ENCODE assay signal across 8 mouse cellular contexts in the genomic region with DNA sequence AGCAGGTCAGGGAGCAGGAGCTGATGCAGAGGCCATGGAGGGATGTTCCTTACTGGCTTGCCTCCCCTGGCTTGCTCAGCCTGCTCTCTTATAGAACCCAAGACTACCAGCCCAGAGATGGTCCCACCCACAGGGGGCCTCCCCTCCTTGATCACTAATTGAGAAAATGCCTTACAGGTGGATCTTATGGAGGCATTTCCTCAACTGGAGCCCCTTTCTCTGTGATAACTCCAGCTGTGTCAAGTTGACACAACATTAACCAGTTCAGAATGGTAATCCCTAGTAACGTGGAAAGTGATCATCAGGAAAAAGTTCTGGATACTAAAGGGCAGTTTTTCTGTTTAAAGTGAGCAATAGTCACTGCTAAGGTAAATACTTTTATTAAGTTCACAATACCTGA. TPM values are rescaled to one million over a fixed set of nuclear protein-coding genes. Genes with fewer than 3 reads are reported as not detected.
DNase-seq lines count a peak whose midpoint lies in the region; ATAC-seq and TF ChIP-seq lines count a peak whose summit lies in the region.
"Not testable (repeated sequence)": the region's sequence is repeated elsewhere in the genome, so short reads cannot be mapped to it uniquely, and the experiment has no call there.

Gene Clip4 (plus strand): TSS at position 301 of the 400 bp plus-strand sequence.

- ATAC-seq in embryonic facial prominence, embryonic 15.5 days (ENCODE audit: insufficient number of reproducible peaks, low FRiP score, low TSS enrichment, low read depth); heart, embryonic 12.5 days (ENCODE audit: insufficient number of reproducible peaks, low FRiP score); stomach, postnatal 0 days (ENCODE audit: low FRiP score, low TSS enrichment): not testable (repeated sequence)

- H3K4me1 ChIP-seq in embryonic facial prominence, embryonic 15.5 days; heart, embryonic 12.5 days (replicated peaks); lung, adult 2 months (ENCODE audit: control insufficient read depth, insufficient read depth, low read length); stomach, postnatal 0 days (replicated peaks; ENCODE audit: control insufficient read depth, insufficient read depth): not testable (repeated sequence)
- peaks cover 19% of the 10 kb centered on the region for H3K4me1 ChIP-seq in hindbrain, embryonic 10.5 days (replicated peaks)

- not testable (repeated sequence) for TF ChIP-seq CTCF in lung, adult 2 months (IDR thresholded peaks at IDR 0.05; ENCODE audit: insufficient read depth, low read length); stomach, postnatal 0 days (IDR thresholded peaks at IDR 0.05; ENCODE audit: low read depth)

- WGBS in embryonic facial prominence, embryonic 15.5 days = 43% methylated on average over 1 of the region's 1 CpGs
- 62% methylated on average over 1 of the region's 1 CpGs for WGBS in heart, embryonic 12.5 days
- 82% methylated on average over 1 of the region's 1 CpGs for WGBS in hindbrain, embryonic 10.5 days
- 67% methylated on average over 1 of the region's 1 CpGs for WGBS in lung, adult 2 months
- WGBS in stomach, postnatal 0 days = 69% methylated on average over 1 of the region's 1 CpGs

- H3K4me2 ChIP-seq in embryonic facial prominence, embryonic 15.5 days (replicated peaks); heart, embryonic 12.5 days; stomach, postnatal 0 days (replicated peaks; ENCODE audit: low read depth): not testable (repeated sequence)

- not testable (repeated sequence) for TF ChIP-seq POLR2A in lung, adult 2 months (IDR thresholded peaks at IDR 0.05; ENCODE audit: borderline replicate concordance, extremely low read depth, low read depth, low read length)

- not testable (repeated sequence) for H3K9ac ChIP-seq in embryonic facial prominence, embryonic 15.5 days; heart, embryonic 12.5 days; stomach, postnatal 0 days (ENCODE audit: low read length)

- not testable (repeated sequence) for H3K4me3 ChIP-seq in embryonic facial prominence, embryonic 15.5 days (replicated peaks); heart, embryonic 12.5 days; hindbrain, embryonic 10.5 days; lung, adult 2 months (replicated peaks; ENCODE audit: extremely low read depth, low read depth, low read length); stomach, postnatal 0 days (ENCODE audit: low read depth, low read length)

- not testable (repeated sequence) for H3K27ac ChIP-seq in embryonic facial prominence, embryonic 15.5 days (replicated peaks); heart, embryonic 12.5 days (ENCODE audit: poor library complexity, severe bottlenecking); stomach, postnatal 0 days (replicated peaks)
- H3K27ac ChIP-seq in hindbrain, embryonic 10.5 days = peak within 1 kb of the TSS; percentile 79

- not testable (repeated sequence) for H3K9me3 ChIP-seq in embryonic facial prominence, embryonic 15.5 days (replicated peaks); heart, embryonic 12.5 days (replicated peaks); hindbrain, embryonic 10.5 days; stomach, postnatal 0 days (ENCODE audit: control insufficient read depth, low read length)

- not testable (repeated sequence) for H3K27me3 ChIP-seq in embryonic facial prominence, embryonic 15.5 days; heart, embryonic 12.5 days (replicated peaks); hindbrain, embryonic 10.5 days (ENCODE audit: insufficient read depth, poor library complexity, severe bottlenecking); stomach, postnatal 0 days (ENCODE audit: control insufficient read depth, insufficient read depth, low read length)

- TF ChIP-seq EP300 in stomach, postnatal 0 days (optimal IDR thresholded peaks at IDR 0.05) = not testable (repeated sequence)

- DNase-seq in adrenal gland, adult 2 months; gastrocnemius, postnatal 10 days; hindbrain, embryonic 10.5 days (ENCODE audit: low spot score); layer of hippocampus, postnatal 25 days (ENCODE audit: extremely low spot score in 1 of 2, low spot score in 1 of 2); lung, adult 2 months; stomach, postnatal 0 days (ENCODE audit: low spot score): not testable (repeated sequence)

- not testable (repeated sequence) for H3K36me3 ChIP-seq in embryonic facial prominence, embryonic 15.5 days; heart, embryonic 12.5 days; hindbrain, embryonic 10.5 days; stomach, postnatal 0 days (ENCODE audit: control insufficient read depth, insufficient read depth, low read length)

RNA-seq across cellular contexts. Expression of gene Clip4, which starts in this region (rescaled TPM):
- total RNA-seq in adrenal gland, adult 2 months (2021) = 10 to 100 TPM; 14.1 to 28.6 TPM
- polyA plus RNA-seq in adrenal gland, adult 2 months (2012; rRNA removed) = 3.0 and 3.7 TPM in 2 replicates
- polyA plus RNA-seq in embryonic facial prominence, embryonic 15.5 days (2015; fragmentation: Nextera tagmentation; extraction: Ambion mirVana) = 17.6 and 19.0 TPM in 2 replicates
- total RNA-seq in gastrocnemius, postnatal 10 days (2021) = 10 to 100 TPM; 33.1 to 34.3 TPM
- 38.2 and 45.2 TPM in 2 replicates for polyA plus RNA-seq in heart, embryonic 12.5 days (2016; fragmentation: Nextera tagmentation; extraction: Ambion mirVana)
- 4.1 and 4.9 TPM in 2 replicates for polyA plus RNA-seq in hindbrain, embryonic 10.5 days (2016; fragmentation: Nextera tagmentation; extraction: Ambion mirVana)
- 10 to 100 TPM; 84.5 to 85.4 TPM for total RNA-seq in layer of hippocampus, postnatal 25 days (2021)
- polyA plus RNA-seq in lung, adult 2 months (2012; rRNA removed) = 14.7 and 25.9 TPM in 2 replicates
- 12.5 and 14.2 TPM in 2 replicates for polyA plus RNA-seq in stomach, postnatal 0 days (2015; fragmentation: Nextera tagmentation; extraction: Ambion mirVana)
